Mouse (Mus musculus) lung, postnatal 25 days (tissue): ENCODE data around the gene Mcl1.

Experiments
- DNase-seq: peaks from one replicate; pipeline ENCODE4 v3.0.0; 2022; ENCODE audit warnings: low spot score

Gene Mcl1

DNA sequence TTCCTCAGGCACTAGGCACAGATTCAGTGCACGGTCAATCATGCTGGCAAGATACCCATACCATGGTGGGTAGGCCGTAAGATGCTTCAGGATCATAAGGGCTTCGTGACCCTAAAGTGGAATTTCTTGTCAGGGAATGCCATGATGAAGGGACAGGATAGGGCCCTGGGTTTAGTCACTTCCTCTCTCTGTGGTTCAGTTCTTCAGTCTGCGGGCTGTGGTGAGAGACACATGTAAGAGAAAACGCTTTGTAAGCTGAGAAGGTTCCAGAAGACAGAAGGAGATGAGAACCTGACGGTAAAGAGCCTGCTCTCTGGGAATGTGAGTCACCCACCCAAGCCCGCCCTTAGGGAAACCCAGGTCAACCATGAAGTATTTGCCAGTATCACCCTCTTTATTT is 48.9 kb downstream of the Mcl1 start:
- DNase-seq, result no peak

DNA sequence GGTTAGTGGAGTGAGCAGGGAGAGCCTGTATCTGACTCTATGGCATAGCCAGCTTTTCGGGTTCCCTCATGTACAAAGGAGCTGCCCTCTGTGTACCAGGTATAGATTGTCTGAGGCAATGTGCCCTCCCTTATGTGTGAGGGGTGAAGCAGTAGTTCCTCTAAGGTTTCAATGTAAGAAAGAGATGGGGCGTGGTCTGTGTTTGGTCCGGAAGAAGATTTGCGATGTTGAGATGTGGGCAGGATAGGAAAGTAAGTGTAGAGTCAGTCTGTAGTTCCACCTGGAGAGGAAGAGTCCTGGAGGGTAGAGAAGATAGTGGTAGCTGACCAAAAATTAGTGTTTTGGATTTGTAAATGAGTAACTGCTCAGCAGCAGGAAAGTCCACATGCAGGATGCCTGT is 50.5 kb downstream of the Mcl1 start:
- DNase-seq, result no peak

DNA sequence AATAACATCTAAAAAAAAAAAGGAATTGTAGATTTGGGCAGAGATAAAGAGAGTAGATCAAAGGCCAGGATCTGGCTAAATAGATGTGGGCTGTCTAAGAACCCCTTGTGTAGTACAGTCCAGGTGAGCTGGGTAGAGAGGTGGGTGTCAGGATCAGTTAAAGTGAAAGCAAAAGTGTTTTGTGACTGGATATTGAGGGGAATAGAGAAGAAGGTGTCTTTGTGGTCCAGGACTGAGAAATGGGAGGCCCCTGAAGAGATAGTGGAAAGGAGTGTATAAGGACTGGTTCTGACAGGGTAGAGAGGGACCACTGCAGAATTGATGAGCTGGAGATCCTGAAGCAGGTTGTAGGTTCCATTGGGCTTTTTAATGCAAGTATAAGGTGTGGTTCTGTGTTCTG is 51.4 kb downstream of the Mcl1 start:
- DNase-seq, result no peak
